Mouse (Mus musculus): ENCODE results near the gene Furin. TPM values are rescaled to one million over a fixed set of nuclear protein-coding genes. Genes with fewer than 3 reads are reported as not detected.
A peak's percentile ranks its signal among the peaks of the same experiment; 100 is the strongest.

The Furin gene
- total RNA-seq, 2 experiments from 2014 or later = 28.2 to 51.1 TPM

GRCm38 (mm10) chr7:80347670-80348586 lies 57.3 kb downstream of the Furin start:
- no peak for ATAC-seq (replicated peaks; ENCODE audit: low FRiP score, poor library complexity, severe bottlenecking)

- ATAC-seq (replicated peaks; ENCODE audit: low FRiP score, poor library complexity, severe bottlenecking) = no peak
These were observed 58.4 kb downstream of the Furin start for GRCm38 (mm10) chr7:80346830-80347229.

GRCm38 (mm10) chr7:80346173-80346572 lies 59.1 kb downstream of the Furin start:
- no peak for ATAC-seq (replicated peaks; ENCODE audit: low FRiP score, poor library complexity, severe bottlenecking)

GRCm38 (mm10) chr7:80343270-80344018 lies 61.8 kb downstream of the Furin start:
- 0 out of 2 replicates have a peak, but pooled peaks have one; percentile 2 for ATAC-seq (replicated peaks; ENCODE audit: low FRiP score, poor library complexity, severe bottlenecking)

GRCm38 (mm10) chr7:80342858-80343257 lies 62.4 kb downstream of the Furin start, which contains the start of gene Hddc3:
Hddc3 (plus strand) TSS chr7:80343104.
- peak; percentile 65 for ATAC-seq (replicated peaks; ENCODE audit: low FRiP score, poor library complexity, severe bottlenecking)

- no peak for ATAC-seq (replicated peaks; ENCODE audit: low FRiP score, poor library complexity, severe bottlenecking)
These were observed 63.4 kb downstream of the Furin start for GRCm38 (mm10) chr7:80341793-80342192.

DNA sequence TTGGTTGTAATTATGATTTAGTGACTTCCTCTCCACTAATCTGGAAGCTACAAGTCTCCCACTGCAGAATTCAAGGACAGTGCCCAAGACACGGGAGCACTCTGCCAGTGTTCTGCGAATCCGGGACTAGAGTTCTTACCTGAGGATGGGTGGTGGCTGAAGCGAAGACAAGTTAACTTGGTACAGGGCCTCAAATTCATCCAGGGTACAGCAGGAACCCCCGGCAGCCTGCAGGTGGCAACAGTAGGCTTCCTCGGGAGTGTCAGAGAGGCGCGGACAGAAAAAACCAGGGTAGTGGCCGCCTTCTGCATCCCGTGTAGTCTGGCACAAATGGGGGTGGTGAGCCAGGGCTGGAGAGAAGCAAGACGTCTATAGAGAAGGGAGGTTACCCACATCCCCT lies 64.4 kb downstream of the Furin start, which contains the start of gene Unc45a:
Unc45a (minus strand) TSS at position 213 of the 400 bp plus-strand sequence.
- peak; percentile 76 for ATAC-seq (replicated peaks; ENCODE audit: low FRiP score, poor library complexity, severe bottlenecking)

DNA sequence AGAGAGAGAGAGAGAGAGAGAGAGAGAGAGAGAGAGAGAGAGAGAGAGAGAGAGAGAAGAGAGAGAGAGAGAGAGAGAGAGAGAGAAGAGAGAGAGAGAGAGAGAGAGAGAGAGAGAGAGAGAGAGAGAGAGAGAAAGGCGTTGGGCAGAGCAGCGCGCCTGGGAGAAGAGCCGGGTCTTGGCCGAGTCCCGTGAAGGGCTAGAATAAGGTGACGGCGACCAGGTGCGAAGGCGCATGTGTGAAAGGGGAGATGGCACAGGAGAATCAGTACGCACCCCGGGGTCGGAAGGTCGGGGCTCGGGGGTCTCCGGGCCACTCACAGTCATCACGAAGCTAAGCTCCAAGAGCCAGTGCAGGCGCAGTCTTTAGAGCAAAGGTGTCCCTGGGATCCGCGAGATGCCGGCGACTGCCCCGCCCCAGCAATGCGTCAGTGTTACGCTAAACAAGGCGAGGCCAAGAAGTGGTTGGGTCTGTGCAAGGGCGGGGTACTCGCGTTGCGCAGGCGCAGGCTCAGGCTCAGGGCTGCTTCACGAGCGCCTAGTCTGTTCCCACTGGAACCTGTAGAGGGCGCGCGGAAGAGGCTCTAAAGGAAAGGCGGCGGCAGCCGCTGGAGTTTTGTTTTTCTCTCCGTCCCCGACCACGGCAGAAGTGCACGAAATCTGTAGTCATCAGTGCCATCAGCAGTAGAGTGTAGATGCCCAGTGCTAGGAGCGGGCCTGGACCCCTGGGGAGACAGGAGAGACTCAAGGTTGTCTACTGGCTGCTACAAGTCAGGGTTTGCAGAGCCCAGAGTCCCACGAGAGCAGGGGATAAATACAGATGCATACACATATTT lies 65.2 kb downstream of the Furin start:
- peak; percentile 86 for ATAC-seq (replicated peaks; ENCODE audit: low FRiP score, poor library complexity, severe bottlenecking)

- no peak for ATAC-seq (replicated peaks; ENCODE audit: low FRiP score, poor library complexity, severe bottlenecking)
These were observed 65.9 kb downstream of the Furin start for GRCm38 (mm10) chr7:80339371-80339770.

Other genes starting within 250 kb of the Furin start
- 106 and 122 TPM in 2 replicates for gene Sema4b, start 218.6 kb downstream of the Furin start, total RNA-seq (2015; ENCODE audit: low replicate concordance)
- gene Sema4b, start 218.6 kb downstream of the Furin start, total RNA-seq (2017; ENCODE audit: low replicate concordance) = 105 and 126 TPM in 2 replicates
- 69.2 and 73.8 TPM in 2 replicates for gene Cib1, start 172.6 kb downstream of the Furin start, total RNA-seq (2015; ENCODE audit: low replicate concordance)
- 70.2 and 70.4 TPM in 2 replicates for gene Cib1, start 172.6 kb downstream of the Furin start, total RNA-seq (2017; ENCODE audit: low replicate concordance)
- gene Gdpgp1, start 172.6 kb downstream of the Furin start, total RNA-seq (2015; ENCODE audit: low replicate concordance) = 1.3 and 5.4 TPM in 2 replicates
- 0.08 and 0.64 TPM in 2 replicates for gene Gdpgp1, start 172.6 kb downstream of the Furin start, total RNA-seq (2017; ENCODE audit: low replicate concordance)
- gene Ttll13, start 159.1 kb downstream of the Furin start, total RNA-seq (2015; ENCODE audit: low replicate concordance) = 2.9 TPM in 1 of 2 replicates, not detected in the other
- not detected in 2 replicates for gene Ttll13, start 159.1 kb downstream of the Furin start, total RNA-seq (2017; ENCODE audit: low replicate concordance)
- gene Ngrn, start 144.2 kb downstream of the Furin start, total RNA-seq (2015; ENCODE audit: low replicate concordance) = 28.8 and 31.9 TPM in 2 replicates
- 10.1 and 18.8 TPM in 2 replicates for gene Ngrn, start 144.2 kb downstream of the Furin start, total RNA-seq (2017; ENCODE audit: low replicate concordance)
- gene Vps33b, start 135.8 kb downstream of the Furin start, total RNA-seq (2015; ENCODE audit: low replicate concordance) = 23.4 and 28.5 TPM in 2 replicates
- gene Vps33b, start 135.8 kb downstream of the Furin start, total RNA-seq (2017; ENCODE audit: low replicate concordance) = 4.9 and 27.5 TPM in 2 replicates
- 893 and 1,097 TPM in 2 replicates for gene Prc1, start 111.0 kb downstream of the Furin start, total RNA-seq (2015; ENCODE audit: low replicate concordance)
- 1,788 and 2,160 TPM in 2 replicates for gene Prc1, start 111.0 kb downstream of the Furin start, total RNA-seq (2017; ENCODE audit: low replicate concordance)
- gene Rccd1, start 81.0 kb downstream of the Furin start, total RNA-seq (2015; ENCODE audit: low replicate concordance) = 3.8 and 12.6 TPM in 2 replicates
- gene Rccd1, start 81.0 kb downstream of the Furin start, total RNA-seq (2017; ENCODE audit: low replicate concordance) = 1.1 and 6.3 TPM in 2 replicates
- 1.4 and 2.5 TPM in 2 replicates for gene Unc45a, start 64.4 kb downstream of the Furin start, total RNA-seq (2015; ENCODE audit: low replicate concordance)
- gene Unc45a, start 64.4 kb downstream of the Furin start, total RNA-seq (2017; ENCODE audit: low replicate concordance) = 2.2 and 14.5 TPM in 2 replicates
- 1.3 and 24.9 TPM in 2 replicates for gene Hddc3, start 62.3 kb downstream of the Furin start, total RNA-seq (2015; ENCODE audit: low replicate concordance)
- gene Hddc3, start 62.3 kb downstream of the Furin start, total RNA-seq (2017; ENCODE audit: low replicate concordance) = 4.4 TPM in 1 of 2 replicates, not detected in the other
- 6.5 and 13.0 TPM in 2 replicates for gene Man2a2, start 34.1 kb downstream of the Furin start, total RNA-seq (2015; ENCODE audit: low replicate concordance)
- gene Man2a2, start 34.1 kb downstream of the Furin start, total RNA-seq (2017; ENCODE audit: low replicate concordance) = 5.1 and 7.8 TPM in 2 replicates
- gene Fes, start 17.5 kb downstream of the Furin start, total RNA-seq (2015; ENCODE audit: low replicate concordance) = 31.0 and 53.2 TPM in 2 replicates
- gene Fes, start 17.5 kb downstream of the Furin start, total RNA-seq (2017; ENCODE audit: low replicate concordance) = 9.1 and 17.2 TPM in 2 replicates
- 276 and 327 TPM in 2 replicates for gene Blm, start 129.7 kb upstream of the Furin start, total RNA-seq (2015; ENCODE audit: low replicate concordance)
- 196 and 224 TPM in 2 replicates for gene Blm, start 129.7 kb upstream of the Furin start, total RNA-seq (2017; ENCODE audit: low replicate concordance)